Mouse (Mus musculus) left cerebral cortex, postnatal 14 days (tissue): ENCODE data around the gene St7. TPM values are rescaled to one million over a fixed set of nuclear protein-coding genes. Genes with fewer than 3 reads are reported as not detected.

ENCODE experiments used
- DNase-seq, 2 experiments: peaks; one replicate each; pipeline ENCODE4 v3.0.0; 2021 to 2022; ENCODE audit warnings: low spot score in 2 of 2, mixed read lengths in 1 of 2
- intact Hi-C: fragments of 180-260 bp; cut with DNase I; formaldehyde crosslinking; loops from one replicate; pipeline ENCODE4 v1.15.1; 2025
- long read RNA-seq, 2 experiments: library from polyadenylated mRNA; stranded (forward); transcript quantifications; one replicate each; pipeline ENCODE4 v2.0.0; 2021
- total RNA-seq, 2 experiments: library from RNA; stranded (reverse); gene quantifications; 2 replicates each; pipeline ENCODE4 v1.2.3; 2021

St7 gene
- total RNA-seq: 10 to 100 TPM; 36.8 to 38.5 TPM
- long read RNA-seq, experiment 1, transcript St7-203 (16 exons, 2,288 nt): major isoform, 12 of 26 reads
- long read RNA-seq, experiment 1, partial matches to known transcripts: 1 of 26 reads
- long read RNA-seq, experiment 1, other reads (novel, unspliced or antisense): 4 of 26 reads
- long read RNA-seq, experiment 2, transcript St7-205 (16 exons, 2,115 nt): minor isoform, 5 of 26 reads
- long read RNA-seq, experiment 2, transcript St7-203 (16 exons, 2,288 nt): major isoform, 6 of 26 reads
- long read RNA-seq, experiment 2, transcript St7-202 (15 exons, 2,046 nt): major isoform, 6 of 26 reads
- long read RNA-seq, experiment 2, partial matches to known transcripts: 1 of 26 reads
- long read RNA-seq, experiment 2, other reads (novel, unspliced or antisense): 8 of 26 reads

DNA sequence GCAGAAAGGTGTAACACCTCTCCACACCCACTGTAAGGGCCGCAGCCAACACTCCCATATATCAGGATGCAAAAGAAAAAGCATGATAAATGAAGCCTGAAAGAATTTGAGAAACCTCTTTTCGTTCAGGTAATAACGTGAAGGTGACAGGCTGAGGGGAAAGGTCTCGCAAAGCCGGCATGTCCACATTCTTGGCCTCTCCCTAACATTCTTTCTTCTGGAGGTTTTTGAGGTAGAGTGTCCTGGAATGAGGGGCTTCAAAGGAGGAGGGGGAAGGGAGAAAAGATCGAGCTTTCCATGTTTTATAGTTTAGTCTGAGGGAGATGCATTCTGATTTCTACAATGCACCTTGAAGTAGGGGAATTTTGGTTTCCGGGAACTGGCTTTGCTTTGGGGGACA lies at the start of gene St7:
St7 (plus strand) TSS at position 287 of the 400 bp plus-strand sequence.
- no peak for DNase-seq
- intact Hi-C loops: no loop called here

DNA sequence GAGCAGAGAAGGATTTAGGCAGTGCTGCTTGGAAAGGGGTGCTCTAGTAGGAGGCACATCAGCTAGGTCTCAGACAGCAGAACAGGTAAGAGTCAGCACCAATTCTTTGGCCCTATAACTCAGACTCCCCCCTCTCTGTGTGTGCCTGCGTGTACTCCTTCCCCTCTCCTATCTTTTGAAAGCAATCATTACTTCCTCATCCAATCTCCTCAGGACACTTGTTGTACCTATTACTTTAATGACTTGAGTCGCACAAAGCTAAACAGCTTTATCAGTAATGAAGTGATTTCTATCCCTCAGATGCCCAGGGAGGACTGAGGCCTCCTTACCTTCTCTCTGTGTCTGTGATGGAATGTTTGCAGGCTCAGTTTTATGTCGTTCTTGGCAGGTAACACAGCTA lies 46.6 kb upstream of the St7 start:
- intact Hi-C loops: no loop called here
- DNase-seq: no peak

DNA sequence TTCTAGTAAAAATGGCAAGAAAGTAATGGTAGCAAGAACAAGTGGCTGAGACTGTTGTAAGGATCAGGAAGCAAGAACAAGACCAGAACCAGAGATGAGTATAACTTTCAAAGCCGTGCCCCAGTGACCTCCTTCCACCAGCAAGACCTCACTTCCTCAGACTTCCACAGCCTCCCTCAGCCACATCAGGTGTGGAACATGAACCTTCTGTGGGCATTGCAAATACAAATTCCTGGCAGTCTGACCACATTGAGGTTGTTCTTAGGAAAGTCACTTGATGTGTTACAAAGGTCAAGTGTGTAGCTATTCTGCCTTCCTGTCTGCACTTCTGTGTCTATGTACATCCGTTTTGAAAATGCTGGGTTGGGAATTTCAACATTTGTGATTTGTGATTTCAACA lies 40.6 kb upstream of the St7 start:
- intact Hi-C loops: no loop called here
- no peak for DNase-seq

DNA sequence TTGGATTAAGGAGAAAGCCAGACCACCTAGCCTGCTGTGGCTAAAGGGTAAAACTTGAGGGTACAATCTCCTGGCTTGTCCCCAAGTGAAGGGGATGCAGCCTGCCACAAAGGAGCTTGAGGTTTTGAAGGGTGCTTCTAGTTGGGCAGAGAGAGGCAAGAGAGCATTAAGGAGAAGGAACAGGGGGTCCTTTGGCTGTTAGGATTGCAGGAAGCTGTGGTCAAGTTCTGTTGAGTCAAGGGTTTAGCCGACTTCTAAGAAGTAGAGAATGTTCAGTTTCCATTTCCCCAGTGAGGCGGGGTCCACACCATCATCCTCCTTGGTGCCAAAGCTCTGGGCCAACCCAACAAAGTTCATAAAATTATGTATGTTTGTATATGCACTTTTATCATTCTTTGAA lies 37.7 kb upstream of the St7 start:
- DNase-seq: no peak
- intact Hi-C loops: no loop called here

DNA sequence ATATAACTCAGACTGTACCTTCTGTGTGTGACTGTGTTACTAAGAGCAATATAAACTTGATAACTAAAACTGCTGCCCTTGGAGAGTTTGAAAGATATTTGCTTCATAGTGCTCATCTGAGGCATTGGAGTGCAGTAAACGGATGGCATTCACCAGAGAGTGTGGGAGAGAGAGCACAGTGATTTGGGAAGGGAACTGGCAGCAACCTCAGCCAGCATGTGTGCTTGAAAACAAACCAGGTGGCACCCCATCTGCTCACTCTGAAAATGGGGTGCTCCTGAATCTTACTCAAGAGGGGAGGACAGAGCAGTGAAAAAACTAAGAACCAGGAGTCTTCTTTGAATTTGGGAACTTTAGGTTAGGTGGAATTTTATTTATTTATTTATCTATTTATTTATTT lies 35.4 kb upstream of the St7 start:
- intact Hi-C loops: no loop called here
- peak in 1 of 2 experiments; percentile 38 for DNase-seq

DNA sequence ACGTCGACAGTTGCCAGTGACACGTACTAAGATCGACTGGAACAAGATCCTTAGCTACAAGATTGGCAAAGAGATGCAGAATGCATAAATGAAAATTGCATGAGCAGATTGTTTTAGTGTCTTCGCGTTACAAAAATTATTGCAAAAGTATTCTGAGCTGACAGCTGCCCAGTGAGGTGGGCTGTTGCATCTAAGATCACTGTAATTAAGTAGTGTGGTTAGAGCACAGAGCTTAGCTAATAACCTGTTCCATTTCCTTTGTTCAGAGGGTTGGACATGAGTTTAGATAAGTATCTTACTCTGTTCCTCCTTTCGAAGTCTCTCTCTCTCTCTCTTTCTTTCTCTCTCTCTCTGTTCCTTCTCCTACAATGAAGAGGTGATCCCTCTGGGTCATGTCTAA lies 27.4 kb upstream of the St7 start:
- DNase-seq: no peak
- intact Hi-C loops: no loop called here

DNA sequence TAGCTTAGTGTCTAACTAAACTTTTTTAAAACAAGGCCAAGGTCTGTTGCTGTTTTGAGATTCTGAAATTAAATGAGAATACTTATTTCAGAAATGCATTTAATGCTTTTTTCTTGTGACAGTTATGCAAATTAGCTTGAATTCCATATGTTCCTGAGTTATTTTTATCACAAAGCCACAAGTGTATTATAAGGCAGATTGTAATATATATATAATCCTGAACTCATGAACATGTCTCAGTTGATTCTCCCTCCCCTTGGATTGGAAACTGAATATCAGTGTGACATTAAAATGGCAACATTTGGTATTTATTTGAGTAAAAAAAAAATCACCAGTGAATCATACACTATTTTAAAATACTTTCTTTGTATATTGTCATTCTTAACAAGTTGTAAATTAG lies 26.7 kb upstream of the St7 start:
- intact Hi-C loops: no loop called here
- no peak for DNase-seq

DNA sequence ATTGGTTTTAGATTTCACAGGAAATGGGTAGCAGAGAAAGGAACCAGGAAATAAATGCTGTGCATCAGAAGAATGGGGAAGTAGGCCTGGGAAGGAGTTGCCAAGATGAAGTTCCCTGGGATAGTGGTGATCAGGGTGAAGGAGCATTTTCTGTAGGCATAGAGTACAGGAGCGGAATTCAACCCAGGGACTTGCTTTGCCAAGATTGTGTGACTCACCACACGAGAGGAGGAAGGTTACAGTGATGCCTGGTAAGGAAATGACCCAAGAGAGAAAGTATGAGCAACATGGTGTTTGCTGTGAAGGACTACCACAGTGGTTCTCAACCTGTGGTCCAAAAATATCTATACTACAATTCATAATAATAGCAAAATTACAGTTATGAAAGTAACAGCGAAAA lies 24.9 kb upstream of the St7 start:
- intact Hi-C loops: no loop called here
- no peak for DNase-seq

DNA sequence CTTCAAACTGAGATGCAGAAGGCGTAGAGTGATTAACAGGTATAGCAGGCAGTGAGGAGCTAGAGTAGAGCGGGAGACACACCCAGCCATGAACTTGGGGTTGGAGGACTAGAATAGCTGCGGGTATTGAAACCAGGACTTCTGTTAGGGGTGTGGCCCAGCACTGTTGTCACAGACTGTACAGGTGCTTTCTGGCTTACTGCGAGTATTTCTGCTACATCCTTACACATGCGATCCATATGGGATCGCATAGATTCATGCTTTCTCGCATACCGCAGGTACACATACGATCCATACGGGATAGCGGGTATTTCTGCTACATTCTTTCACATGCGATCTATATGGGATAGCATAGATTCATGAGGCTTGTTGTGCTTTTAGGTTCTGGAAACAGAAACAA lies 24.4 kb upstream of the St7 start:
- intact Hi-C loops: no loop called here
- no peak for DNase-seq

DNA sequence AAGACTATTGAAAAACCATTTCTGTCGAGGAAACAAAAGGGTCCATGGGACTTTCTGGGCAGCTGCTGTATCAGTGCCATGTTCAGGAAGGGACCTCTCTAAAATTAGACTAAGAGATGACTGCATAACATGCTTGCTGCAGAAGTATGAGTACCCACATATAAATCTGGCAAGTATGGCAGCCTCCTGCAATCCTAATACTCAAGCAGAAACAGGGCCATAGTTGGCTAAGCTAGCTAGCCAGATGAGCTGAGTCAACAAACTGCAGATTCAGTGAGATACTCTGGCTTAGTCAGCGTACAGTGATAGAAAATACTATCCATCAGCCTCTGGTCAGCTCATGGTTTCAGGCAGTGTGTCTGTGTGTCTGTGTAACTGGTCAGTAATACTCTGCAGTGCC lies 22.9 kb upstream of the St7 start:
- intact Hi-C loops: no loop called here
- no peak for DNase-seq

DNA sequence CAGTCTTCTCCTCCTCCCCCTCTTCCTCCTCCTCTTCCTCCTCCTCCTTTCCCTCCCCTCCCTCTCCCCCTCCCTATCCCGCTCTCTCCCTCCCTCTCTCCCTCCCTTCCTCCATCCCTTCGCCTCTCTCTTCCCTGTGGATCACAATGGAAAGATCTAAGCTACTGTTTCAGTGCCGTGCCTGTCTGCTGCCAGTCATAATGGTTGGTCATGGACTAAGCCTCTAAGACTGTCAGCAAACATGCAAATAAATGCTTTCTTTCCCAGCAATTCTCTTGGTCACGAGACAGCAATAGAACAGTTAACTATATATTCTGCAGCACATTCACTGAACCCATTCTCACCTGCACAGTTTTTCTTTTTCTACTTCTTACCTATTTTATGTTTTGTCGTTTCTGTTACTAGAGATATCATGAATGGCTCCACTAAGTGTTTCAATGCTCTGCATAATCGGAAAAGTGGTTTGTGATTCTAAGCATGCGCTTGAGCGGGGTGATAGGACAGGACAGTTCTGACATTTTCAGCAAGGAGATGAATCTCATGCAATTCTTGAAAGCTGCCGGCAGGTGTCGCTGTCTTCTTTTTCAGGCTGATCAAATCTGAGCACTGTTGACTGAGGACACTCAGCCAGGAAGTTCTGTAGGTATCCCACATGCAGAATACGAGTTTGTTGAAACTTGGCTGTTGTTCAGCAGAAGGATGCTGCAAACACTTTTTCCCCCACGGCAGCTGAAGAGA lies 17.5 kb upstream of the St7 start:
- intact Hi-C loops: loop anchor here (5.0 kb wide), 2 partner anchors 167 to 402 kb away; no protein-coding TSS in a partner anchor

DNA sequence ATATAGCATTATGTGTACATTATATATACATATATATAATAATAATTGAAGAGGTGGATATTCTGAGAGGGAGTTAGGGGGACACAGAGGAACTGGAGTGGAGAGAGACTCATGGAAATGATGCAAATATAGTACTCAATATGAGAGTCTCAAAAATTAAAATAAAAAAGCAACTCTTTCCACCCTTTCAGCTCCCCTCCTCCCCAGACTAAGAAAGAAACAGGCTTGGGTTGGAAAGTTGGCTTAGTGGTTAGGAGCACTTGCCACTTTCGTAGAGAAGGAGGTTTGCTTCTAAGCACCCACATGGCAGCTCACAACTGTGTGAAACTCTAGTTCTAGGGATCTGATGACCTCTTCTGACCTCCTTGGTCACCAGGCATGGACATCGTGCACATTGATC lies 15.7 kb upstream of the St7 start:
- no peak for DNase-seq
- intact Hi-C loops: loop anchor here (5.0 kb wide), 2 partner anchors 165 to 400 kb away; no protein-coding TSS in a partner anchor

More for the DNA sequence above, 17.5 kb upstream of the St7 start:
- DNase-seq: peak in 1 of 2 experiments; percentile 31

DNA sequence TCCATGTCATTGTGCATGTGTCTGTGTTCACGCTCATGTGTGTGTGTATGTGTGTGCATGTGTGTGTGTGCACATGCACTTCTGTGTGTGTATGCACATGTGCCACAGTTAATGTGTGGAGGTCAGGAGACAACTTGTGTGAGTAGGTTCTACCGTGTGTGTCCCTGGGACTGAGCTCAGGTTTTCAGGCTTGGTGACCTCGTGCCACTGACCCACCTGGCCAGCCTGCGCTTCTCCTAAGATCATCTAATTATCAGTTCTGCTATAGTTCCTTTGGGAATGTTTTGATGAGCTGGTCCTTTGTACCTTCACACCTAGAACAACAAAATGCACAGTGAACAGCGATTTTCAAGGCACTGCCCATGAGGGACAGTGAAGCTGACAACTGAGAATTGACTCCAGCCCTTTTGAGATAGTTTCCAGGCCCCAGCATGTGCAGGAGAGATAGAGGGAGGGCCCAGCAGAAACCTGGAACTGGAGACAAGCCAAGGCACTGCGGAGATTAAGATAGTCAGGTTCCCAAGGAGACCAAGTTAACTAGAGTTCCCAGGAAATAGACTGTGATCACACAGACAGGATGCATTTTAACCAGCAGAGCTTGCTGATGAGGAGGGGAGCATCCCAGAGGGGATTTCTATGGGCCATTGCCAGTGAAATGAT lies 12.3 kb upstream of the St7 start:
- intact Hi-C loops: no loop called here
- peak; percentile 35 to 52 for DNase-seq

DNA sequence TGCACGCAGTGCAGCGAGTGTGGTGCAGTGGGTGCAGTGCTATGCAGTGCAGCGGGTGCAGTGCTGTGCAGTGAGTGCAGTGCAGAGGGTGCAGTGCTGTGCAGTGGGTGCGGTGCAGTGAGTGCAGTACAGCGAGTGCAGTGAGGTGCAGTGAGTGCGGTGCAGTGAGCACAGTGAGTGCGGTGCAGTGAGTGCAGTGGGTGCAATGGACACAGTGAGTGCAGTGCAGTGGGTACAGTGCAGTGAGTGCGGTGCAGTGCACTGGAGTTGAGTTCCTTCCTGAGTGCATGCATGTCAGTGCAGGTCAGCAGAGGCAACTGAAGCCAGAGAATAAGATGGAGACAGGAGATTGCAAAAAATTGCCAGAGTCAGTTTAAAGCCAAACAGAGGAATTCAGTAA lies 10.9 kb upstream of the St7 start:
- intact Hi-C loops: no loop called here
- no peak for DNase-seq

DNA sequence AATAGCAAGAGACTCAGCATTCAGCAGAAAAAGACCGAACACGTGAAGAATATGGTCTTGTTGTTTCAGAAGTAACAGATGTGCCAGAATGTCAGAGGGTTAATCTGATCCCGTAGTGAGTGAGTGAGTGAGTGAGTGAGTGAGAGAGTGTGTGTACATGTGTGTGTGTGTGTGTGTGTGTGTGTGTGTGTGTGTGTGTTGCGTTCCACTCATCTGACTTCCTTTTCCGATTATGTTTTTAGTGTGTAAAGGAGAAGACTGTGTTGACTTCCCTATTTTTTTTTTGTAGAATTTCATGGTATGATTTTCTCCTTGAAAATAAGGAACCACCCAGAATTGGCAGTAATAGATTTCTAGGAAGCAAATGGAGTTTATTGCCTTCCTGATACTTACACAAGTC lies 4.1 kb upstream of the St7 start:
- DNase-seq: no peak
- intact Hi-C loops: no loop called here

DNA sequence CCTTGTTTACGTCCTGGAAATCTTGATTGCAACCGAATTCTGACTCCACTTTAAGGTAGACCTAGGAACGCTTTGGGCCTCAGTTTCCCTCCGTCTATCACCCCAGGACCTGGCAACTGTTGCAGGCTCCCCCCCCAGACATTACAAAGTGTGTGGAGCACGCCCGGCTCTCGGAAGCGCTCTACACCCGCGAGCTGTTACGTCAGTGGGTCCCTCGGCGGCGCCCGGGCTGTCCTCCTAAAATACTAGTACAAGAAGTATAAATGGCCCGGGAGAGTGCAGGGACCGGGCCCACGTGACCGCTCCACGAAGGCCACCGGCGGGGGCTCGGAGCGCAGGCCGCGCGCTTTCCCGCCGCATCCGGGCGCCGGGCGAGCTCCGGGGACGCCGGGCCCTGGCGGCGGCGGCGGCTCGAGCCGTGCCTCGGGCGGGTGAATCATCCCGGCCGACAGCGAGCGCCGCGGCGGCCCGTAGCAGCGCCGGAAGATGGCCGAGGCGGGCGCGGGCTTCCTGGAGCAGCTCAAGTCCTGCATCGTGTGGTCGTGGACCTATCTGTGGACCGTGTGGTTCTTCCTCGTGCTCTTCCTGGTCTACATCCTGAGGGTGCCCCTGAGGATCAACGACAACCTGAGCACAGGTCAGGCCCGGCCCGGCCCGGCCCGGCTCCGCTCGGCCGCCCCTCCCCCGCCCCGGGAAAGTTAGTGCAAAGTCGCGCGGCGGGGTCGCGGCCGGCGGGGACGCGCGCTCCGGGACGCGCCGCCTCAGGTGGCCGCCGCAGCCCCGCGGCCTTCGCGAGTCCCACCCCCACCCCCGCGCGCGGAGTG lies 1.2 kb downstream of the St7 start:
- peak; percentile 53 to 55 for DNase-seq
- intact Hi-C loops: no loop called here

DNA sequence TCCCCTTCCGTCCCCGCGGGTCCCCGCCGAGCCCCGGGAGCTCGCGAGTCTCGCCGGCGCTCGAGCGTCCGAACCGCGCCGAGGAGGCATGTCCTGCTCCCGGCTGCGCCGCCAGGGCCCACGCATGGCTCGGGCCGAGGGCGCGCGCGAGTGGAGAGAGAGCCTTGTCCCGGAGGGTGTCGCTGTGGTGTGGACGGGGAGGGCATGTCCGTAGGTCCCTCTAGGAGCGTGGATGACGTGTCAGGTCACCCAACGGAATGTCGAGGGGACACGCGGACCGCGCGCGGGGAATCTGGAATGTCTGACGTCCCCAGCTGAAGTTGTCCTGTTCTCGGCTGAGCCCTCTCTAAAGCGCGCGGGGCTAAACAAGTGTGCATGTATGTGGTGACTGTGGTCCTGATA lies 1.8 kb downstream of the St7 start:
- DNase-seq: peak; percentile 42 to 52

DNA sequence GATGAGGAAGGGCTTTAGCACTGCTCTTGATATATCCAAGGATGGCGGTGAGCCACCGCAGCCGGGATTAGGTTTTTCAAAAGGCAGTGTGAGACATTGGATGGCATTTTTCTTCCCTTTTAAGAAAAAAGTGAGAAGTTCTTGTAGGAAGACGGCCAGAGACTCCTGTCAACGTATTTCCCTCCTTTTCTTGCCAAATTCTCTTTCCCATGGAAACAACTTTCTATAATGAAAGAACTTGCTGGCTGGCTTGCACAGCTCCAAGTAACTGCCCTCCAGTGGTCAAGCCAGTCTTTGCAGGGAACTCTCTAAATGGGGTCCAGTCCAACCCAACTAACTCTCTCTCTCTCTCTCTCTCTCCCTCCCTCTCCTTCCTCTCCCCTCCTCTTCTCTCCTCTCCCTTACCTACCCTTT lies 3.6 kb downstream of the St7 start:
- DNase-seq: peak; percentile 73 to 81
- intact Hi-C loops: no loop called here

More for the DNA sequence above, 1.8 kb downstream of the St7 start:
- intact Hi-C loops: no loop called here

DNA sequence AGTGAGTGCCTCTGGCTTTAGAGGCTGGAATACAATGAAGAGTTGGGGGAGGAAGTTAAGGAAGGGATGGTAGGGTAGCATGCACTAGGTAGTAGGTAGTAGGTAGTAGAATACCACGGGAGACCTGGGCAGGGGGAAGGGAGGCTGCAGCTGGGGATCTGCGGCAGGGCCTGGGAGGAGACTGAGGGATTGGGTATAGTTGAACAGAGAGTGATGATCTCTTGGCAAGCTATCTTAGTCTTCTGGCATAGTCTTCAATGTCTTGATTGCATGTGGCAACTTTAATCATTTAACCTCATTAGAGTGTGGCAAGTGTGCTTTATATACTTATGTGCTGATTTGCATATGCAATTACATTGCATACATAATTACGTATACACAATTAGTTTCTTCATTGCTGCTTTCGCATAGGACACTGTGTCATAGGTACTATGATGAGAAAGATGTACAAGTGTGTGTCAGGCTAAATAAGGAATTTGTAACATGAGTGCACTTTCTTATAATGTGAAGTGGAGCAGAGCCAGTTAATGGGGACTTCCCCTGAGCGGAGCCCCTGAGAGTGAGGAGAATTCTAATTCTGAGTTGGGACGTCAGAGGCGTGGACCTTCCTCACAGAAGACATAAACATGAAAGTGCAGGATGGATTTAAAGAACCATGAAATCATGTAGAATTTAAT lies 8.3 kb downstream of the St7 start:
- no peak for DNase-seq
- intact Hi-C loops: no loop called here
